Mouse (Mus musculus) heart, postnatal 0 days (tissue): Measurements from ENCODE around the gene Map6d1.

Experiments
- CTCF ChIP-seq: IDR thresholded peaks from 2 replicates; pipeline ENCODE4 v1.5.1; 2016; ENCODE audit warnings: antibody characterized with exemption, control low read depth, low read depth
- EP300 ChIP-seq: IDR thresholded peaks from 2 replicates; pipeline ENCODE4 v1.6.1; 2016; ENCODE audit warnings: antibody characterized with exemption, low read depth

DNA sequence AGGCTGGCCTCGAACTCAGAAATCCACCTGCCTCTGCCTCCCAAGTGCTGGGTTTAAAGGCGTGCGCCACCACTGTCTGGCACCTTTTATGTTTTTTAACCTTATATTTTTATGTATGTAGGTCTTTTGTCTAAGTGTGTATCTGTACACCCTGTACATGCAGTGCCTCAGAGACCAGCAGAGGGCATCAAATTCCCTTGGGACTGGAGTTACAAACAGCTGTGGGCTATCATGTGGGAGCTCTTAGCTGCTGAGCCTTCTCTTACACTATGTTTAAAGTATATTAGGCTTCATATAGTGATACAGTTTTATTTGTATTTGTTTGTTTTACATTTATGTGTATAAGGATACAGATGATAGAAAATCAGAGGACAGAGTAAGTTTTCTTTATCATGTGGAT, 45.6 kb downstream of the Map6d1 start:
- TF ChIP-seq CTCF (peak; percentile 39), EP300 (no peak)
